Mouse (Mus musculus) adrenal gland, adult (tissue): Measurements from ENCODE around the gene Cisd3.

Experiments
- DNase-seq, 2 experiments: peaks; one replicate each; pipeline ENCODE4 v3.0.0; 2022 to 2023; ENCODE audit warnings: low spot score in 1 of 2; ENCODE audit not compliant: inconsistent age in 2 of 2

The Cisd3 gene

GRCm38 (mm10) chr11:97662207-97662892, 23.3 kb upstream of the Cisd3 start:
- peak; percentile 66 to 92 for DNase-seq

DNA sequence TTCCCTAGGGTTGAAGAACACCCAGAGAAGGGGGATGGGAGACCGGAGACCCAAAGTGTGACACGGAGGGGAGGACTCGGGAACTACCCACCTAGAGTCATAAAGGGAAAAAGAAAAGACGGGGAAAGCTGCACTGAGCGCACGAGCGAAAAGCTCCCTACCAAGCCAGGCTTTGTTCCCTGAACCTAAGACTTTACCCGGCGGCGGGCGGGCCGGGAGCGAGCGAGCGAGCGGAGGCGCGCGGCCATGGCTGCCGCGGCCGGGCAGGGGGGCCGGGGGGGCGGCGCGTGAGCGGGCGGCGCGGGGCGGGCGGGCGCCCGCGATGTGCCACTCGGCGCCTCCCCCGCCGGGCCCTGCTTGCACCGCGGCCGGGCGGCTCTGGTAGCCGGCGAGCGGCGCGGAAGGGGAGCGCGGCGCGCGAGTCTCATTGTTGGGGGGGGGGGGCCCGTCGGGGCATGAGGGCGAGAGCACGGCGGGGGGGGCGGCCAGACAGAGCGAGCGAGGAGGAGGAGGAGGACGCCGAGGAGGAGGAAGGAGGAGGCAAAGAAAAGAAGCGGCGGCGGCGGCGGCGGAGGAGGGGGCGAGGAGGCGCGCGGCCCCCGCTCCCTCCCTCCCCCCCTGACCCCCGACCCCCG, 22.6 kb upstream of the Cisd3 start, which contains the start of gene Mllt6:
Mllt6 (plus strand) TSS at position 522 of the 635 bp plus-strand sequence.
- peak in 1 of 2 experiments; percentile 82 for DNase-seq

- peak in 1 of 2 experiments; percentile 82 for DNase-seq
These were observed 21.9 kb upstream of the Cisd3 start for GRCm38 (mm10) chr11:97663528-97664338.

DNA sequence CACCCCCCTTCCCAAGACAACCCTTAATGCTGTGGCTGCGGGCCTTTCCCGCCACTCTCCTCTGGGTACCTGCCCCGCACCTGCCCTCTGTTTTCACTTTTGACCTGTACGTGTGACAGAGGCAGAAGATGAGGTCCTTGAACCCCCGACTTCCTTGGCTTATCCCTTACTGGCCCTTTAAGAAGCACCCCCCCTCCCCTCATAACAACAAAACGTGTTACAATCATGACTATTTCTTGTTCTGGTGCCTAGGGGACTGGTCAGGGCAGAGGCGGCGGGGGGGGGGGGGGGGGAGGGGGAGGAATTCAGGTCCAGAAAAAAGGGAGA, 21.3 kb upstream of the Cisd3 start:
- DNase-seq: no peak

DNA sequence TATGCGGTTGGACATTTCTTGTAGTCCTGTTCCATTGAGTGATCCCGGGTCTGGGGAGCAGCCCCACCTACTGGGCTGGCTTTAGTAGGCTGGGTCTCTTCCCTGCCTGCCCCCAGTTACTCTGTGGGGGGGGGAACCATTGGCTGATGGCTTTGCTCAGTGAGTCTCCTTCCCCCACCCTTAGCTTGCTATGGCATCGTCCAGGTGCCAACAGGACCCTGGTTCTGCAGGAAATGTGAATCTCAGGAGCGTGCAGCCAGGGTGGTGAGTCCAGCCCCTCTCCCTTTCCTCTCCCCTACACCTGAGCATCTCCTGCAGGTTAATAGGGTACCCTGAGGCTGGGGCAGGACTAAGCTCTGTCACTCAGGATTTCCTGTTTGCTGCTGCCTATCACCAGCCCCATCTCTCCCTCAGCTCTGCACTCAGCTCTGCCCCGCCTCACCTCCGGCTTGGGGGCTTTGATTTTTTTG, 20.8 kb upstream of the Cisd3 start:
- DNase-seq: peak in 1 of 2 experiments; percentile 73

GRCm38 (mm10) chr11:97665431-97665830, 20.2 kb upstream of the Cisd3 start:
- no peak for DNase-seq

DNA sequence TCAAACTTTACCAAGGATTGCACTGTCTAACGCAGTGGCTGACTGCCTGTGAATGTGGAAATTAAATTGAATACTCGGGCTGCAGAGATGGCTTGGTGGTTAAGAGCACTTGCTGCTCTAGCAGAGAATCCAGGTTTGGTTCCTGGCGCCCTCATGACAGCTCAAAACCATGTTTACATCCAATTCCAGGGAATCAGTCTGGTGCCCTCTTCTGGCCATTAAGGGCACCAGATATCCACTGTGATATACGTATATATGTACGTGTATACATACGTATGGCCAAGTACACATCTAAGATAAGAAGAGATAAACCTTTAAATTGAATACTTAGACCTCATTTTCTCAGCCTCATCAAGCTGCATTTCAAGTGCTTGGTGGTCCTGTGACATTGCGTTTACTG, 19.4 kb upstream of the Cisd3 start:
- no peak for DNase-seq

- DNase-seq: no peak
These were observed 18.8 kb upstream of the Cisd3 start for GRCm38 (mm10) chr11:97666794-97667193.

DNA sequence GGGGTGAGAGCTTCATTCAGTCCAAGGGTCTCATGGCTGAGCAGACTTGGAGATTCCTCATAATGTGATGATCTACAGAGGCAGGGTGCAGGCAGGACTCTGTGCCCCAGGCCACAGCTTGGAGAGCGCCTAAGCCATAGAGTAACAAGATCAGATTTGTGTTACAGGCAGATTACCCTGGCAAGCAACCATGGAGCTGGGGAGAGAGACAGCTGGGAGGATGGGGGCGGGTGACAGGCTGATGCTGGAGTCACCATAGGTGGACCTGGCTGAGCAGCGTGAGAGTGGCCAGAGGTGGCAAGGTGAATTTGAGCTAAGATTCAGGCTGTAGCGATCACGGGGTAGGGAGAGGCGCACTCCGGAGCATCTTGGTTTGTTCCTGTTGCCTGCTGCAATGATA, 17.5 kb upstream of the Cisd3 start:
- DNase-seq: no peak

GRCm38 (mm10) chr11:97669268-97669667, 16.4 kb upstream of the Cisd3 start:
- DNase-seq: no peak

- DNase-seq: no peak
These were observed 15.8 kb upstream of the Cisd3 start for GRCm38 (mm10) chr11:97669829-97670228.

DNA sequence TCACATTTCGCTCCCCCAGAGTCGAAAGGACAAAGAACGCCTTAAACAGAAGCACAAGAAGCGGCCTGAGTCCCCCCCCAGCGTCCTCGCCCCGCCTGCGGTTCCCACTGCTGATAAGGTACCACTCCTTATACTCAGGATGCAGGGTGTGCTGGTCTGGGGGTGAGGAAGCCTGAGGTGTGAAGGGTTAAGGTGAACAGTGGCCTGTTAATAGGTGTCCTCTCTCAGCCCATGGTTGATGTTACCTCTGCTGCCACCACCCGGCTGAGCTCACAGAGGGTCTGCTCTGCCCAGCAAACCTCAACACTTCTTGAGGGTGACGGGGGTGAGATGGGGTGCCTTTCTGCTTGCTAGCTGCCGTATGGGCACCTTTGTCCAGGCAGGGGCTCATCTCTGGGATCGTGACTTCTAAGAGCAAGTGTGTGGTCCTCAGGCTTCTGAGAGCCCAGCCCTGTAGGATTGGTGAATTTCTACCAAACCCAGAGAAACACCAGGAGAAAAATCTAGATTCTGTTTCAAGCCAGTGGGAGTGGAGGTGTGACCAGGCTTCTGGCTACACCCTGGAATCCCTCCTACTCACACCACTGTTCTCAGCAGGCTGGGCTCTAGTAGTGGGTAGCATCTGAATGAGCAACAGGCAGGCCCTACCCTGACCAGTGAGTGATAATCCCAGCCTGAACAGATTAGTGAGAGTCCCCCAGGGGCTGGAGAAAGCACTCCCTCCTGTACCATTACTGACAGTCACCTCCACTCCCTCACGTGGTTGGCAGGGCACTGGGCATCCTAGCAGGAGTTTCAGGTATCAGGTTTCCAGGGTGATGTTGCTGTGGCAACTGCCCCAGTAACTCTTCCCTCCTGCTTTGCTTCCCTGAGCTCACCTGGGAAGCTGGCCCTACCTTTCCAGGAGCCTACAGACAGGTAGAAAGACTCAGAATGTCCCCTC, 15.1 kb upstream of the Cisd3 start:
- no peak for DNase-seq

- no peak for DNase-seq
These were observed 14.5 kb upstream of the Cisd3 start for GRCm38 (mm10) chr11:97671177-97671527.

- no peak for DNase-seq
These were observed 12.5 kb upstream of the Cisd3 start for GRCm38 (mm10) chr11:97673148-97673547.

- DNase-seq: no peak
These were observed 9.4 kb upstream of the Cisd3 start for GRCm38 (mm10) chr11:97676050-97676754.

DNA sequence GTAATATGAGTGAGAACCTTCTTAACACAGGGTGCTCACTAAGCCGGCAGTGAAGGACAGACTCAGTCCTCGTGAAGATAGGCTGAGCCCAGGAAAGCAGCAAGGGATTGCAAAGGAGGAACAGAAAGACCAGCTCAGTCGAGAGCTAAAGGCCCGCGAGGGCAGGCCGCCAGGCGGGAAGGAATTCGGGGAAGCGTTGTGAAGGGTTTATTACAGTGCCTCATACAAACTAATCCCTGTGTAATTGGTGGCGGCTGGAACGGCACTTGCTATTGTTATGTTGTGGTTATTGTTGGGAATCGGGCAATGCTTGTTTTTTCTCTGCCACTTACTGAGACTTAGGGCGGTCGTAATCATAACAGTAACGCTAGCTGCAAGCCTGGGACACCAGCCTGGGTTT, 8.2 kb upstream of the Cisd3 start:
- no peak for DNase-seq

DNA sequence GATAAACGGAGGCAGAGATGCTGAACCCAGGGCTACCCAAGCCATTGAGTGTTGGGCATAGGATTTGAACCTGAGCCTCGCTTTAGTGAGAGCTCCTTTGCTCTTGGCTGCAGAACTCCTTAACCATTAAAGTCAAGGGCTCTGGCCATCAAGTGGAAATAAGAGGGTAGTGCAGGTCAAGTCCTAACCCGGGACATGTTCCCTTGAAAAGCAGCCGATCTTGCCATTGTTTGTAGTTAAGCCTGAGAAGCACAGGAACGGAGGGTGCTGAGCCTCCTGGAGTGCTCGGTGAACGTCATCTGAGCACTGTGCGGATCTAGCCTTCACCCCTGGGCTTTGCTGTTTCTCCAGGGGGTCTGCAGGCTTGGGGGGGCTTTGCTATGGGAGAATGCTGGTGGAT, 7.8 kb upstream of the Cisd3 start:
- no peak for DNase-seq

DNA sequence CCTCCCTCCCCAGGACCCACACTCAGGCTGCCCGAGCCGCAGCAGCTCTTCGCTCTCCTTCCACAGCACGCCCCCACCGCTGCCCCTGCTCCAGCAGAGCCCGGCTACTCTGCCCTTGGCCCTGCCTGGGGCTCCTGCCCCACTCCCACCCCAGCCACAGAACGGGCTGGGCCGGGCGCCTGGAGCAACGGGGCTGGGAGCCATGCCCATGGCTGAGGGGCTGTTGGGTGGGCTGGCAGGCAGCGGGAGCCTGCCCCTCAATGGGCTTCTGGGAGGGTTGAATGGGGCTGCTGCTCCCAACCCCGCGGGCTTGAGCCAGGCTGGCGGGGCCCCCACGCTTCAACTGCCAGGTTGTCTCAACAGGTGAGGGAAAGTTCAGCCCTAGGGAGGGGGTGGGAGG, 7.3 kb upstream of the Cisd3 start:
- no peak for DNase-seq

GRCm38 (mm10) chr11:97680430-97680829, 5.2 kb upstream of the Cisd3 start:
- no peak for DNase-seq

- DNase-seq: no peak
These were observed 3.0 kb upstream of the Cisd3 start for GRCm38 (mm10) chr11:97682504-97683055.
